Mouse (Mus musculus) brain, adult 2 months (tissue): ENCODE measurements around the gene St3gal4.

Experiments used
- DNase-seq: peaks from one replicate; pipeline ENCODE4 v3.0.0; 2011; ENCODE audit warnings: low read depth, low spot score

St3gal4 gene

GRCm38 (mm10) chr9:35049891-35050527, 69.1 kb downstream of the St3gal4 start:
- DNase-seq, result no peak

GRCm38 (mm10) chr9:35048449-35048848, 70.6 kb downstream of the St3gal4 start:
- DNase-seq, result no peak

GRCm38 (mm10) chr9:35045756-35046155, 73.3 kb downstream of the St3gal4 start:
- peak; percentile 42 for DNase-seq

- DNase-seq, result no peak
Measured at GRCm38 (mm10) chr9:35045031-35045531, 74.0 kb downstream of the St3gal4 start.

- DNase-seq, result no peak
Measured at GRCm38 (mm10) chr9:35044458-35044857, 74.6 kb downstream of the St3gal4 start.

- no peak for DNase-seq
Measured at GRCm38 (mm10) chr9:35043619-35044018, 75.4 kb downstream of the St3gal4 start.

GRCm38 (mm10) chr9:35041493-35041892, 77.6 kb downstream of the St3gal4 start:
- no peak for DNase-seq

- DNase-seq, result no peak
Measured at GRCm38 (mm10) chr9:35039846-35040245, 79.2 kb downstream of the St3gal4 start.

GRCm38 (mm10) chr9:35038922-35039586, 80.0 kb downstream of the St3gal4 start:
- DNase-seq, result peak; percentile 61

- no peak for DNase-seq
Measured at GRCm38 (mm10) chr9:35035074-35035473, 84.0 kb downstream of the St3gal4 start.

GRCm38 (mm10) chr9:35032457-35032856, 86.6 kb downstream of the St3gal4 start:
- DNase-seq, result peak; percentile 44

- DNase-seq, result peak; percentile 75
Measured at GRCm38 (mm10) chr9:35030823-35031222, 88.2 kb downstream of the St3gal4 start.

- no peak for DNase-seq
Measured at GRCm38 (mm10) chr9:35027382-35027997, 91.6 kb downstream of the St3gal4 start.

GRCm38 (mm10) chr9:35026897-35027311, 92.2 kb downstream of the St3gal4 start:
- peak; percentile 74 for DNase-seq

- no peak for DNase-seq
Measured at GRCm38 (mm10) chr9:35026311-35026710, 92.8 kb downstream of the St3gal4 start.

GRCm38 (mm10) chr9:35024591-35025496, 94.2 kb downstream of the St3gal4 start:
- no peak for DNase-seq

- no peak for DNase-seq
Measured at GRCm38 (mm10) chr9:35021744-35022143, 97.3 kb downstream of the St3gal4 start.

GRCm38 (mm10) chr9:35020015-35020653, 98.9 kb downstream of the St3gal4 start:
- no peak for DNase-seq

- peak; percentile 96 for DNase-seq
Measured at GRCm38 (mm10) chr9:35019372-35019771, 99.7 kb downstream of the St3gal4 start.

GRCm38 (mm10) chr9:35018056-35018455, 101.0 kb downstream of the St3gal4 start:
- DNase-seq, result peak; percentile 33

GRCm38 (mm10) chr9:35017563-35017962, 101.5 kb downstream of the St3gal4 start:
- peak; percentile 91 for DNase-seq
